Mouse (Mus musculus): ENCODE data around the gene Hist2h2aa2. TPM values are rescaled to one million over a fixed set of nuclear protein-coding genes. Genes with fewer than 3 reads are reported as not detected.

The Hist2h2aa2 gene
- polyA plus RNA-seq, 1 experiment, result 1,036 TPM

DNA sequence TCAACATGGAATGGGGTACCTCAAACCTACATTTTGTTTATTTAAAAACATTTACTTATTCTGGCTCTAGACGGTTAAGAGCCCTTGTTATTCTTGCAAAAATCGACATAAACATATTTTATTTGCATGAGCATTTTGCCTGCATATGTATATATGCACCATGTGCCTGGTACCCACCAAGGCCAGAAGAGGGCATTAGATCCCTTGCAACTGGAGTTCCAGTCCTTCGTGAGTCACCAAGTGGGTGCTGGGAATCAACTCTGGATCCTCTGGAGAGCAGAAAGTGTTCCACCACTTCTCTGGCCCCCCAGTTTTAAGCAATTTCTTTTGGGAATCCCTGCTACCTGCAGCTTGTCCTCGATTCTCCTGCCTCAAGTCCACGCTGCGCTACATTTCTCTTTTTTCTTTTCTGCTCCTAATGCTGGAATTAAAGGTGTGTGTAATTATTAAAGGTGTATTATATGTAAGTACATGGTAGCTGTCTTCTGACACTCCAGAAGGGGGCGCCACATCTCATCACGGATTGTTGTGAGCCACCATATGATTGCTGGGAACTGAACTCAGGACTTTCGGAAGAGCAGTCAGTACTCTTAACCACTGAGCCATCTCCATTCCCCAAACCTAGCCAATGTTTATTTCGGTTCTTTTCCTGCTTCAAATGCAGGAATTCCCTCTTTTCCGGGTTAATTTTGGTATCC, 44.3 kb downstream of the Hist2h2aa2 start:
- Histone ChIP-seq H3K36me3 (replicated peaks; ENCODE audit: low read length) (peaks cover 30% of the 10 kb centered on the region), H3K4me1 (peaks cover 69% of the 10 kb centered on the region), H3K4me3 (replicated peaks) (no peak overlapping the region), H3K9me3 (peaks cover 5% of the 10 kb centered on the region; the same call in 1 of the 2 replicates), H3K27me3 (replicated peaks) (peaks cover 8% of the 10 kb centered on the region)
- TF ChIP-seq GATA1 (IDR thresholded peaks at IDR 0.05; ENCODE audit: borderline replicate concordance, low read length) (no peak), FLI1 (IDR thresholded peaks at IDR 0.05; ENCODE audit: low read length) (no peak)

DNA sequence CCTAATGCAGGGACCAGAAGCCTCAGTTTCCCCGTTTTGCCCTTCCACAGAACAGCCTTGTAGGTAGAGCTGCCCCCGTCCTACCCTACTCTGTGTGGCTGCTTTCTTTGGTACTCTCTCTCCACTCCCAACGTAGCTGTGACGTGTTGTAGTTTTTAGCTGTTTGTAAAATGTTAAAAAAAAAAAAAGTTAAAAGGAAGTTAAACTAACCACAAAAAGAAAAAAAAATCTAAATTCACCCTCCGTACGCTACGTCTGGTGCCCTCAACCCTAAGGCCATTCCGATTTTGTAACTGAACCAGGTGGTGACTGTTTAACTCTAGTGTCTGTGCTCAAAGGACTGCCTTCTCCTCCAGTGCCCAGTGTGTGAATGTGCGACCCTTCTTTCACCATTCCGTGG, 45.1 kb downstream of the Hist2h2aa2 start:
- Histone ChIP-seq H3K9me3 (peaks cover 5% of the 10 kb centered on the region; the same call in 1 of the 2 replicates), H3K4me3 (replicated peaks) (no peak overlapping the region), H3K36me3 (replicated peaks; ENCODE audit: low read length) (peaks cover 38% of the 10 kb centered on the region), H3K27me3 (replicated peaks) (peaks cover 8% of the 10 kb centered on the region), H3K4me1 (peaks cover 75% of the 10 kb centered on the region)
- no peak for TF ChIP-seq FLI1 (IDR thresholded peaks at IDR 0.05; ENCODE audit: low read length)
- TF ChIP-seq GATA1 (IDR thresholded peaks at IDR 0.05; ENCODE audit: borderline replicate concordance, low read length), result no peak

DNA sequence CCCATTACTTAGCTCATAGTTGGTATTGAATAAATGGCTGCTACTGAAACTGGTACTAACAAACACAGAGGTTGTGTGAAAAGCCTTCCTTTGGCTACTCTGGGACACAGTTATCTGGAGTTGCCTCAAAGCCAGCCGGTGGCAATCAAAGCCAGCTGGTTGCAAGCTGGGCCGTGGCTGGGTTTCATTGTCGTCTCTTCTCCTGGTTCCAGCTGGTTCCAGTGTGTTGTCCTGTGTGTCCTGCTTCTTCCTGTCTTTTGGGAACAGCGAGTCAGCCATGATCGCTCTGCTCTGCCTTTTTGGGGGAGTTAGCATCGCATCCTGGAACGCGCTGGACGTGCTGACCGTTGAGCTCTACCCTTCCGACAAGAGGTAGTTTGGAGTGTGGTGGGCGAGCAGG, 47.1 kb downstream of the Hist2h2aa2 start:
- H3K36me3 ChIP-seq (replicated peaks; ENCODE audit: low read length), result peaks cover 45% of the 10 kb centered on the region
- peaks cover 5% of the 10 kb centered on the region; the same call in 1 of the 2 replicates for H3K9me3 ChIP-seq
- H3K27me3 ChIP-seq (replicated peaks), result peaks cover 8% of the 10 kb centered on the region
- TF ChIP-seq GATA1 (IDR thresholded peaks at IDR 0.05; ENCODE audit: borderline replicate concordance, low read length) (no peak), FLI1 (IDR thresholded peaks at IDR 0.05; ENCODE audit: low read length) (no peak)
- H3K4me1 ChIP-seq, result peaks cover 70% of the 10 kb centered on the region
- H3K4me3 ChIP-seq (replicated peaks), result no peak overlapping the region

Other genes starting within 250 kb of the Hist2h2aa2 start
- gene Plekho1, start 244.3 kb downstream of the Hist2h2aa2 start, polyA plus RNA-seq (2012; ENCODE audit: insufficient read depth, low replicate concordance), result 556 and 663 TPM in 2 replicates
- gene Vps45, start 181.8 kb downstream of the Hist2h2aa2 start, polyA plus RNA-seq (2012; ENCODE audit: insufficient read depth, low replicate concordance), result 19.1 and 19.4 TPM in 2 replicates
- gene Otud7b, start 135.7 kb downstream of the Hist2h2aa2 start, polyA plus RNA-seq (2012; ENCODE audit: insufficient read depth, low replicate concordance), result 9.2 and 12.9 TPM in 2 replicates
- gene Mtmr11, start 78.3 kb downstream of the Hist2h2aa2 start, polyA plus RNA-seq (2012; ENCODE audit: insufficient read depth, low replicate concordance), result 0.57 TPM in 1 of 2 replicates, not detected in the other
- gene Sf3b4, start 67.9 kb downstream of the Hist2h2aa2 start, polyA plus RNA-seq (2012; ENCODE audit: insufficient read depth, low replicate concordance), result 463 and 1,018 TPM in 2 replicates
- gene Sv2a, start 59.1 kb downstream of the Hist2h2aa2 start, polyA plus RNA-seq (2012; ENCODE audit: insufficient read depth, low replicate concordance), result 1.9 and 7.6 TPM in 2 replicates
- 29.8 and 114 TPM in 2 replicates for gene Bola1, start 20.6 kb downstream of the Hist2h2aa2 start, polyA plus RNA-seq (2012; ENCODE audit: insufficient read depth, low replicate concordance)
- not detected in 2 replicates for gene Hist2h2ab, start 20.4 kb downstream of the Hist2h2aa2 start, polyA plus RNA-seq (2012; ENCODE audit: insufficient read depth, low replicate concordance)
- 15.1 and 19.7 TPM in 2 replicates for gene Hist2h2ac, start 19.4 kb downstream of the Hist2h2aa2 start, polyA plus RNA-seq (2012; ENCODE audit: insufficient read depth, low replicate concordance)
- gene Hist2h2be, start 19.2 kb downstream of the Hist2h2aa2 start, polyA plus RNA-seq (2012; ENCODE audit: insufficient read depth, low replicate concordance), result 0.10 TPM in 1 of 2 replicates, not detected in the other
- 50.2 and 139 TPM in 2 replicates for gene Hist2h3c2, start 1.1 kb downstream of the Hist2h2aa2 start, polyA plus RNA-seq (2012; ENCODE audit: insufficient read depth, low replicate concordance)
- gene Hist2h2aa1, start 5.2 kb upstream of the Hist2h2aa2 start, polyA plus RNA-seq (2012; ENCODE audit: insufficient read depth, low replicate concordance), result 57.2 and 67.0 TPM in 2 replicates
- gene Hist2h3c1, start 6.4 kb upstream of the Hist2h2aa2 start, polyA plus RNA-seq (2012; ENCODE audit: insufficient read depth, low replicate concordance), result not detected in 2 replicates
- 5.6 and 6.1 TPM in 2 replicates for gene Hist2h4, start 23.0 kb upstream of the Hist2h2aa2 start, polyA plus RNA-seq (2012; ENCODE audit: insufficient read depth, low replicate concordance)
- 84.7 and 122 TPM in 2 replicates for gene Hist2h3b, start 28.4 kb upstream of the Hist2h2aa2 start, polyA plus RNA-seq (2012; ENCODE audit: insufficient read depth, low replicate concordance)
- 1.0 TPM in 1 of 2 replicates, not detected in the other for gene Hist2h2bb, start 29.5 kb upstream of the Hist2h2aa2 start, polyA plus RNA-seq (2012; ENCODE audit: insufficient read depth, low replicate concordance)
- gene Fcgr1, start 53.7 kb upstream of the Hist2h2aa2 start, polyA plus RNA-seq (2012; ENCODE audit: insufficient read depth, low replicate concordance), result 0.86 and 1.7 TPM in 2 replicates
- not detected in 2 replicates for gene BC107364, start 212.0 kb upstream of the Hist2h2aa2 start, polyA plus RNA-seq (2012; ENCODE audit: insufficient read depth, low replicate concordance)